Mouse (Mus musculus) brain, embryonic 18.5 days (tissue): ENCODE measurements around the gene Ifnab.

Experiments
- DNase-seq: peaks from one replicate; pipeline ENCODE4 v3.0.0-alpha.2; 2012; ENCODE audit warnings: low read depth, low spot score

Ifnab gene

GRCm38 (mm10) chr4:88691259-88691658 is at the start of gene Ifnab:
Ifnab (minus strand) TSS chr4:88691359.
- no peak for DNase-seq

- no peak for DNase-seq
Observed at GRCm38 (mm10) chr4:88739036-88739435, 47.9 kb upstream of the Ifnab start.

- no peak for DNase-seq
Observed at GRCm38 (mm10) chr4:88738480-88738879, 47.3 kb upstream of the Ifnab start.

GRCm38 (mm10) chr4:88727324-88727723 is 36.2 kb upstream of the Ifnab start:
- DNase-seq = no peak

DNA sequence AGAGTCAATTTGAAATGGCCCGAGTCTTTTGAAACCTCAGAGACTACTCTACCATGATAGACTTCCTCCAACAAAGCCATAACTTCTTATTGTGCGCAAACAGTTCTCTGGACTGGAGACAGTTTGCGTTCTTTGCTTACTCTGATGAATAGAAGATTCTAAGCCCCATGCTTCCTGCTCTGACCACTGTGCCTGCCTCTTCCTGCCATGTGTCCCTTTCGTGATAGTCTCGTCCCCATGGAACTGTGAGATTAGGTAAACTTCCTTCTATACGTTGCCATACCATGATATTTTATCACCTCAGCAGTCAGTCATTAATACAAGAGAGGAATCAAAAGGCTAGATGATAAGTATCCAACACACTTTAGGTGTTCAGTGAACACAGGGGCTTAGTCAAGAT is 35.6 kb upstream of the Ifnab start:
- no peak for DNase-seq

- DNase-seq = no peak
Observed at GRCm38 (mm10) chr4:88723497-88724090, 32.4 kb upstream of the Ifnab start.

GRCm38 (mm10) chr4:88721791-88722721 is 30.9 kb upstream of the Ifnab start, which contains the start of the genes Gm26566 and Klhl9:
Gm26566 (plus strand) TSS chr4:88721805.
Klhl9 (minus strand) TSS chr4:88722465.
- peak; percentile 85 for DNase-seq

DNA sequence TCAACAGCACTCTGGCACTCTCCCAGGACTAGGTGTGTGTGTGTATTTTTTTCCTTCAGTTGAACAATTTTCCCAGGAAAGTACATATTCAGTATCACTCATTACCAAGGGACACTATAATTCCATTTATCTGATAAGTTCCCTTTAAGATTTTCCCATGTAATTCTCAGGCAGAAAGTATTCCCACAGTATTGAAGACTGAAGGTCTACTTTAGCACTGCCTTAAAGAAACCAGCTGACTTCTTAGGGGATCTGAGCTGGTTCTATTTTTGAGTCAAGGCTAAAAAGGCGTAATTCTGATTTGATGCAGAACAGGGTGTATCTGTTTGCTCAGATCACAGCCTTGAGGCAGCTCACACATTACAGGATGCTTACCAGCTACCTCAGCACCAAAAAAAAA is 27.6 kb upstream of the Ifnab start:
- no peak for DNase-seq

DNA sequence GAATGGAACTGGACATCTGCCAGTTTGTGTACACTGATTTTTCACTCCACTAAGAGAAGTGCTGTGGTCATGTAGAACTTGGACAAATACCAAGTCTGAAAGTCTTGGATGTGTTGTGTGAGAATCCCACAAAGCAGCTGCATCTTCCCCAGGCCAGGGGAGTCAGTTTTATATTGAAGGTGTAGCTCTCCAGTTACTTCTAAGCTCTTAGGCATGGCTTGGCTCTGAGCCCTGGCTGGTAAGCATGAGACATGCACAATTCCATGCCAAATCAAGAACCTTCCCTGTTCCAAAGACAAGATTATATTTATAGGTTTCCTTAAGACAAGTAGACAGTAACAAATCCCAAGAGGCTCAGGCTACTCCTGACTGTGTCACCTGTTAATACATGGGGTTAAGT is 23.9 kb upstream of the Ifnab start:
- no peak for DNase-seq

DNA sequence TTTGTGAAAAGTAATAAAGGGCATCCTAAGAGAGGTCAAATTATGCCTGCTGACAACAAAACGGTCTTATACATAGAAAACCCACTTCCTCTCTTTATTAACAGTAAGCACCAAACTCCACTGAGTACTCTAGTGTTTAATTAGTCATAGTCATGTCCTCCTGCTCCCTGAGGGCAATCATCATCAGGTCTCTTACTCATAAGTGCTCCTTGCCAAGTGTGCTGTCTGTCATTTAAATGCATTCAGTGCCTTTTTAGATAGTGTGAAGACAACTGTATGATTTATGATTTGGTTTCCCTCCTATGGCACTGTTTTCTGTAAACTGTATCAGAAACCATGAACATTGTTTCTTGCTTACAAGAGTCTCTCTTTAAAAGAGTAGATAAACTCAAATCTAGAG is 23.1 kb upstream of the Ifnab start:
- DNase-seq = no peak

- DNase-seq = no peak
Observed at GRCm38 (mm10) chr4:88707128-88707826, 16.1 kb upstream of the Ifnab start.

GRCm38 (mm10) chr4:88705924-88706323 is 14.8 kb upstream of the Ifnab start:
- DNase-seq = no peak

- no peak for DNase-seq
Observed at GRCm38 (mm10) chr4:88699301-88699700, 8.1 kb upstream of the Ifnab start.

GRCm38 (mm10) chr4:88698781-88699180 is 7.6 kb upstream of the Ifnab start:
- DNase-seq = no peak

DNA sequence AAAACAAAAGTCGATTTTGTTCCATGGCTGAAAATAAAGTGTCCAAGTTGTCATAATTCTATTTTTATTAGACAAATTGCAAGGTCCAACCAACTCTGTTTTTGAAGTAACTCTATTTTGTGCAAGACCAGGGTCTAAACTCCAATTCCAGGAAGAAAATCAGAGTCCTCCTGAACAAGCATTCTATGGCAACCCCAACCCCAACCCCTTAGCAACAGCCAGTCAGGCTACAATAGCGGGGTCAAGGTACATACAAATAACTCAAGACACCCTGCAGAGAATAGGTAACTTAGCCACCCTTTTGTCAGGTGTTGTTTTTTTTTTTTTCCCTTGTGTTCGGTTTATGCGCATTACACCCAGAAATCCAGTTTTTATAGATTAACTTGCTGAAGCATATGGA is 6.6 kb upstream of the Ifnab start:
- DNase-seq = no peak

GRCm38 (mm10) chr4:88697108-88697507 is 5.9 kb upstream of the Ifnab start:
- DNase-seq = no peak

DNA sequence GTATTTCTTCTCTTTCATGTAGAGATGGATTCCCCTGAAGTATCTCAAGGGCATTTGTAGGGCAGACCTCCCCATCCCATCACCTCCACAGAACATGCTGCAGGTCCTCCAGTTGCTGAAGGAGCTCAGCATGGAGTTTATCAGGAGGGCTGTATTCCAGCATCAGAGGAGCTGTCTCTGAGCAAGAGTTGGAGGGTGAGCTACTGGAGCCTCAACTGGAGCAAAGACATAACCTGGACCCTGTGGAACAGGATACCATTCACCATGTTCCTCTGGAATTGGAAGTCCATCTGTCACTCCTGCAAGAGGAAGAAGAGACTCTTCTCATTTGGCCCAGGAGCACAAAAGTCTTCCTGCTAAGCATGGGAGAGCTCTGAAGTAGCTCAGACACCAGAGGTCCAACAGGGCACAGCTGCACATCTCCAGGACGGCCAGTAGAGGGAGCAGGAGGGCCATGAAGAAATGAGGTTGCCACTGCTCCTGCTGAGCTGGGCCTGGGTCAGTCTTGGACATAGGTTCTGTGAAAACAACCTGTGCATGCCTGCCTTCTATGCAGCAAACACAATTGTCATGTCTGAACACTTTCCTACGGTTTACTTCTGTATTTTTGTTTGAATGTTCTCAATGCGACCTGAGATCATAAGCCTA is 5.2 kb upstream of the Ifnab start:
- DNase-seq = peak; percentile 14

GRCm38 (mm10) chr4:88693392-88693791 is 2.2 kb upstream of the Ifnab start:
- no peak for DNase-seq

DNA sequence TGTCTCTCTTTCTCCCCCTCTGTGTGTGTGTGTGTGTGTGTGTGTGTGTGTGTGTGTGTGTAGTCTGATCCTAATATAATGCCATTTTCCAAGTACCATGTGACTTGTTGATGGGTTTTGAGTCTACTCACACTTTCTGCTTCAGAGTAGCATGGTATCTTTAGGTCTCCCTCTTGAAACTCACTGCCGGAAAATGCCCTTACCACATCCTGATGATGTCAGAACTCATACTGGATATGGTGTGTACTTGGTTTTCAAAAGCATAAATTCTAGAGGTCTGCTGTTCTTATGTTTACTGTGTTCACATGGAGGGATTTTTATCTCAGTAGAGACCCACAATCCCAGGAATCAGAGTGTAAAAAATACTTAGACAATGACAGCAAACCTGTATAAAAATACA is 1.4 kb upstream of the Ifnab start:
- DNase-seq = no peak

GRCm38 (mm10) chr4:88683812-88684211 is 7.3 kb downstream of the Ifnab start, which contains the start of gene Ifna2:
Ifna2 (minus strand) TSS chr4:88683912.
- DNase-seq = no peak

- no peak for DNase-seq
Observed at GRCm38 (mm10) chr4:88681353-88681752, 9.8 kb downstream of the Ifnab start.

DNA sequence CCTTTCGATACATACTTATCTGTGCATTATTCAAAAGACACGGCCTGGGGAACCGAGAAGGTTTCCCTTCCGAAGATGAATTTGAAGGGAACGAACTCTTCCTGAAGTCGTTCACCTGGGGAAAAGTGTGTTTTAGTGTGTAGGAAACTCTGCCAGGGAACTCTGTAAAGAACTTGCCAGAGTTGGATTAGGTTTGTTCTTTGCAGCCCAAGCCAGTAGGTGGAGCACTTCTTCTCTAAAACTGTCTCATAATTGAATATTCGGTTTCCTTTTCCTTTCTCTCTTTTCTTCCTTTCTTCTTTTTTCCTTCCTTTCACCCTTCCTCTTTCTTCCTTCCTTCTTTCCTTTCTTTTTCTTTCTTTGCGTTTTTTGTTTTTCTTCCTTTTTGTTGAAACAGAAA is 10.8 kb downstream of the Ifnab start:
- no peak for DNase-seq
